Comparison of ENCODE assay signal across 1 mouse cellular context in genomic region chrX:134582270-134582669, GRCm38 (mm10).
TF ChIP-seq lines count a peak whose summit lies in the region.

No protein-coding gene starts in this region.

TF ChIP-seq in CH12.LX, 34 proteins besides CTCF, POLR2A, EP300 and RAD21:
- TF ChIP-seq MAX (IDR thresholded peaks at IDR 0.05; ENCODE audit: low read length) (no peak), IRF4 (IDR thresholded peaks at IDR 0.05; ENCODE audit: low read depth, low read length) (no peak), MXI1 (IDR thresholded peaks at IDR 0.05; ENCODE audit: low read depth, low read length) (no peak), GABPA (IDR thresholded peaks at IDR 0.05; ENCODE audit: insufficient replicate concordance, low read depth, low read length) (no peak), POLR2AphosphoS2 (IDR thresholded peaks at IDR 0.05; ENCODE audit: low read depth, low read length) (no peak), MEF2A (IDR thresholded peaks at IDR 0.05; ENCODE audit: borderline replicate concordance, low read depth, low read length) (no peak), PAX5 (IDR thresholded peaks at IDR 0.05; ENCODE audit: low read length) (no peak), ZKSCAN1 (IDR thresholded peaks at IDR 0.05; ENCODE audit: borderline replicate concordance, low read depth, low read length) (no peak), NRF1 (IDR thresholded peaks at IDR 0.05; ENCODE audit: low read depth, low read length) (no peak), SIN3A (IDR thresholded peaks at IDR 0.05; ENCODE audit: low read length) (no peak; the same call in 1 of the 2 replicates), MYC (IDR thresholded peaks at IDR 0.05; ENCODE audit: low read depth, low read length) (no peak), NELFE (IDR thresholded peaks at IDR 0.05; ENCODE audit: low read depth, low read length) (no peak), USF1 (IDR thresholded peaks at IDR 0.05; ENCODE audit: low read depth, low read length) (no peak), RCOR1 (conservative IDR thresholded peaks at IDR 0.05; ENCODE audit: low read depth, low read length) (no peak), MAFK (IDR thresholded peaks at IDR 0.05; ENCODE audit: insufficient replicate concordance, low read length) (no peak), ZMIZ1 (IDR thresholded peaks at IDR 0.05; ENCODE audit: low read depth, low read length) (no peak), HCFC1 (IDR thresholded peaks at IDR 0.05; ENCODE audit: low read depth, low read length) (no peak)
